Mouse (Mus musculus): ENCODE data around the gene Naa11. TPM values are rescaled to one million over a fixed set of nuclear protein-coding genes. Genes with fewer than 3 reads are reported as not detected.

The Naa11 gene
- not detected for polyA plus RNA-seq (2014; fragmentation: Illumina TruSeq; extraction: RNeasy Lipid Tissue Mini Kit (QIAGEN cat#74804); ENCODE audit: low read depth, low replicate concordance)

DNA sequence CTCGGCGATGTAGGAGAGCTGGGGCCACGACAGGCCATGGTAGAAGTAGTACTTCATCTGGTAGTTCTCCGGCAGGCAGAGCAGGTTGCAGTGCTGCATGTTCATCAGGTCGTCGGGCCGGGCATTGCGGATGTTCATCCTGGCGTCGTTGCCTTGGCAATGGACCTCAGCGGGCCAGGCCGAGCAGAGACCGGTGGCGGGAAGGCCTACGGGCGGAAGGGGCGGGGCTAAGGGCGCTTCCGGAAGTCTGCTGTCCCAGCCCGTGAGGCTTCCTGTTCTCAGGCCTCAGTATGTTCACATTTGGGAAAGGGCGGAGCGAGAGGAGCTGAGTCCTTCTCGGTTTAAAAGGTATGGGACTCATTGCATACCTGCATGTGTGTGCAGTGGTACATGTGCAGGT is at the start of gene Naa11:
TSS of gene Naa11 (minus strand) at position 220 of the 400 bp plus-strand sequence.

Other genes starting within 250 kb of the Naa11 start
- gene Gk2, start 64.6 kb upstream of the Naa11 start, polyA plus RNA-seq (2014; fragmentation: Illumina TruSeq; extraction: RNeasy Lipid Tissue Mini Kit (QIAGEN cat#74804); ENCODE audit: low read depth, low replicate concordance), result not detected